29 mouse cellular contexts compared by ENCODE assay signal in genomic region chr7:127096456-127096855, GRCm38 (mm10). TPM values are rescaled to one million over a fixed set of nuclear protein-coding genes. Genes with fewer than 3 reads are reported as not detected.
DNase-seq lines count a peak whose midpoint lies in the region; ATAC-seq and TF ChIP-seq lines count a peak whose summit lies in the region.
"Had no signal": no experiment of that assay in that cellular context is flagged by ENCODE, and none has a peak within 500 bp of the region (broad histone marks: within the 10 kb centered on the region; RNA-seq: fewer than 3 reads in every experiment).

No protein-coding gene starts in this region.

- no peak overlapping the region for H3K9ac ChIP-seq in embryonic facial prominence, embryonic 12.5 days
- no peak overlapping the region for H3K9ac ChIP-seq in embryonic facial prominence, embryonic 14.5 days (ENCODE audit: low read depth, low read length)
- H3K9ac ChIP-seq in midbrain, embryonic 15.5 days: no peak overlapping the region
- H3K9ac ChIP-seq: forebrain, embryonic 12.5 days had no signal

- WGBS in embryonic facial prominence, embryonic 12.5 days: 44% methylated on average over 7 of the region's 7 CpGs
- 46% methylated on average over 7 of the region's 7 CpGs for WGBS in embryonic facial prominence, embryonic 14.5 days
- WGBS in midbrain, embryonic 15.5 days: 69% methylated on average over 7 of the region's 7 CpGs

- H3K36me3 ChIP-seq in embryonic facial prominence, embryonic 12.5 days: no peaks in the 10 kb centered on the region
- no peaks in the 10 kb centered on the region for H3K36me3 ChIP-seq in embryonic facial prominence, embryonic 14.5 days (ENCODE audit: control insufficient read depth, insufficient read depth, low read length)
- H3K36me3 ChIP-seq in midbrain, embryonic 15.5 days (replicated peaks): no peaks in the 10 kb centered on the region
- H3K36me3 ChIP-seq: forebrain, embryonic 10.5 days; forebrain, embryonic 12.5 days had no signal

- DNase-seq in layer of hippocampus, adult 2 months (ENCODE audit: low spot score in 2 of 2): no peak
- no peak for DNase-seq in layer of hippocampus, postnatal 36 days
- DNase-seq in embryonic facial prominence, embryonic 14.5 days (ENCODE audit: low spot score): peak; percentile 69
- DNase-seq in heart, adult 8-10 months (ENCODE audit: low spot score): no peak
- DNase-seq in frontal cortex, postnatal 25 days (ENCODE audit: low spot score in 2 of 2): no peak
- DNase-seq: adrenal gland, adult 8-10 months; adrenal gland, postnatal 14 days; adrenal gland, postnatal 36 days; B cell, adult 2 months; cerebellum, adult 11-12 months; cerebellum, adult 2 months; cerebellum, adult 9-10 months; cerebellum, postnatal 10 days; cerebellum, postnatal 36 days had no signal

- H3K4me2 ChIP-seq in embryonic facial prominence, embryonic 12.5 days (replicated peaks): 0 out of 2 replicates have a peak overlapping the region, but pooled peaks have one; percentile 3
- peak overlapping the region; percentile 3; the same call in 1 of the 2 replicates for H3K4me2 ChIP-seq in embryonic facial prominence, embryonic 14.5 days (ENCODE audit: low read depth, low read length)
- no peak overlapping the region for H3K4me2 ChIP-seq in midbrain, embryonic 15.5 days
- H3K4me2 ChIP-seq: forebrain, embryonic 12.5 days had no signal

- no peaks in the 10 kb centered on the region for H3K4me1 ChIP-seq in cortical plate, adult 2 months (ENCODE audit: control insufficient read depth, insufficient read depth, low read length)
- H3K4me1 ChIP-seq in embryonic facial prominence, embryonic 12.5 days: peaks cover 12% of the 10 kb centered on the region; the same call in 1 of the 2 replicates
- peaks cover 5% of the 10 kb centered on the region; the same call in 1 of the 2 replicates for H3K4me1 ChIP-seq in embryonic facial prominence, embryonic 14.5 days (ENCODE audit: control insufficient read depth, insufficient read depth, low read length)
- no peaks in the 10 kb centered on the region for H3K4me1 ChIP-seq in midbrain, embryonic 15.5 days
- H3K4me1 ChIP-seq: forebrain, embryonic 12.5 days had no signal

- H3K9me3 ChIP-seq in embryonic facial prominence, embryonic 12.5 days: no peaks in the 10 kb centered on the region
- no peaks in the 10 kb centered on the region for H3K9me3 ChIP-seq in embryonic facial prominence, embryonic 14.5 days (ENCODE audit: control insufficient read depth, low read length)
- no peaks in the 10 kb centered on the region for H3K9me3 ChIP-seq in midbrain, embryonic 15.5 days
- H3K9me3 ChIP-seq: forebrain, embryonic 10.5 days; forebrain, embryonic 12.5 days had no signal

- ATAC-seq in embryonic facial prominence, embryonic 12.5 days (ENCODE audit: insufficient number of reproducible peaks, insufficient read depth, low FRiP score, low TSS enrichment): no peak
- peak; percentile 67; the same call in 1 of the 2 replicates for ATAC-seq in embryonic facial prominence, embryonic 14.5 days (ENCODE audit: low read depth)
- ATAC-seq in midbrain, embryonic 15.5 days (replicated peaks): no peak
- ATAC-seq: activated CD4-positive, CD25-positive, alpha-beta regulatory T cell, adult 4 months; CD4-positive, CD25-positive, alpha-beta regulatory T cell, adult 4 months; forebrain, embryonic 14.5 days; forebrain, embryonic 16.5 days; Patski had no signal

- H3K27me3 ChIP-seq in embryonic facial prominence, embryonic 12.5 days: no peaks in the 10 kb centered on the region
- H3K27me3 ChIP-seq in embryonic facial prominence, embryonic 14.5 days (replicated peaks; ENCODE audit: control insufficient read depth, insufficient read depth, low read length): no peaks in the 10 kb centered on the region
- H3K27me3 ChIP-seq in midbrain, embryonic 15.5 days (replicated peaks): no peaks in the 10 kb centered on the region
- H3K27me3 ChIP-seq: CH12.LX; forebrain, embryonic 12.5 days; Patski had no signal

- no peak for TF ChIP-seq CTCF in layer of hippocampus, adult 2 months (conservative IDR thresholded peaks at IDR 0.05)
- TF ChIP-seq CTCF in cortical plate, adult 2 months (IDR thresholded peaks at IDR 0.05; ENCODE audit: extremely low read depth, insufficient read depth, low read length): no peak

- H3K4me3 ChIP-seq in layer of hippocampus, adult 2 months: no peak overlapping the region
- H3K4me3 ChIP-seq in cortical plate, adult 2 months (ENCODE audit: insufficient read depth, low read length): no peak overlapping the region
- no peak overlapping the region for H3K4me3 ChIP-seq in embryonic facial prominence, embryonic 12.5 days
- no peak overlapping the region for H3K4me3 ChIP-seq in embryonic facial prominence, embryonic 14.5 days (ENCODE audit: low read depth, low read length)
- no peak overlapping the region for H3K4me3 ChIP-seq in midbrain, embryonic 15.5 days
- H3K4me3 ChIP-seq: erythroblast, embryonic 14.5 days; forebrain, embryonic 10.5 days; forebrain, embryonic 12.5 days had no signal

- TF ChIP-seq POLR2A in cortical plate, adult 2 months (IDR thresholded peaks at IDR 0.05; ENCODE audit: extremely low read depth, insufficient read depth, low read length): no peak

- peak overlapping the region; percentile 61; the same call in 1 of the 2 replicates for H3K27ac ChIP-seq in layer of hippocampus, adult 2 months
- H3K27ac ChIP-seq in cortical plate, adult 2 months (ENCODE audit: insufficient read depth, low read length): peak overlapping the region; percentile 58; the same call in 1 of the 2 replicates
- H3K27ac ChIP-seq in embryonic facial prominence, embryonic 12.5 days: peak overlapping the region; percentile 77
- H3K27ac ChIP-seq in embryonic facial prominence, embryonic 14.5 days (replicated peaks; ENCODE audit: low read depth, low read length): peak overlapping the region; percentile 80
- no peak overlapping the region for H3K27ac ChIP-seq in midbrain, embryonic 15.5 days
- H3K27ac ChIP-seq: forebrain, embryonic 10.5 days; forebrain, embryonic 12.5 days had no signal

RNA-seq across cellular contexts. Expression of gene AI467606, which starts 5.3 kb away (rescaled TPM):
- total RNA-seq in layer of hippocampus, adult 2 months (2021): 1 to 10 TPM; 1.0 to 2.0 TPM
- total RNA-seq in layer of hippocampus, postnatal 36 days (2021): 1 to 10 TPM in 1 of 2 experiments, under 1 TPM in 1; 0.92 to 1.1 TPM
- polyA plus RNA-seq in cortical plate, adult 2 months (2012; rRNA removed): 2.6 and 2.8 TPM in 2 replicates
- polyA plus RNA-seq in embryonic facial prominence, embryonic 12.5 days (2016; fragmentation: Nextera tagmentation; extraction: Ambion mirVana): 1.3 and 1.5 TPM in 2 replicates
- polyA plus RNA-seq in embryonic facial prominence, embryonic 14.5 days (2014; fragmentation: Nextera tagmentation; extraction: Ambion mirVana): 3.8 and 4.5 TPM in 2 replicates
- total RNA-seq in heart, adult 8-10 months (2022): 1 to 10 TPM; 1.2 to 2.9 (median 1.3) TPM
- polyA plus RNA-seq in midbrain, embryonic 15.5 days (2015; fragmentation: Nextera tagmentation; extraction: Ambion mirVana): 1.9 and 2.3 TPM in 2 replicates

RNA-seq across cellular contexts. Expression of gene Zg16, which starts 9.3 kb away (rescaled TPM):
- total RNA-seq in layer of hippocampus, adult 2 months (2021): not detected
- not detected for total RNA-seq in layer of hippocampus, postnatal 36 days (2021)
- 0.31 TPM in 1 of 2 replicates, not detected in the other for polyA plus RNA-seq in cortical plate, adult 2 months (2012; rRNA removed)
- polyA plus RNA-seq in embryonic facial prominence, embryonic 12.5 days (2016; fragmentation: Nextera tagmentation; extraction: Ambion mirVana): not detected in 2 replicates
- polyA plus RNA-seq in embryonic facial prominence, embryonic 14.5 days (2014; fragmentation: Nextera tagmentation; extraction: Ambion mirVana): not detected in 2 replicates
- not detected for total RNA-seq in heart, adult 8-10 months (2022)
- polyA plus RNA-seq in midbrain, embryonic 15.5 days (2015; fragmentation: Nextera tagmentation; extraction: Ambion mirVana): not detected in 2 replicates
- total RNA-seq: adrenal gland, adult 18-20 months; adrenal gland, adult 8-10 months; adrenal gland, postnatal 14 days; adrenal gland, postnatal 36 days; CH12.LX had no signal
- polyA plus RNA-seq: activated CD4-positive, CD25-positive, alpha-beta regulatory T cell, adult 4 months; embryonic facial prominence, embryonic 11.5 days; erythroblast, embryonic 14.5 days; forebrain, embryonic 10.5 days; forebrain, embryonic 12.5 days; forebrain, embryonic 14.5 days; forebrain, embryonic 16.5 days; G1E; Patski had no signal

RNA-seq across cellular contexts. Expression of gene Qprt, which starts 25.6 kb away (rescaled TPM):
- not detected for total RNA-seq in layer of hippocampus, adult 2 months (2021)
- total RNA-seq in layer of hippocampus, postnatal 36 days (2021): under 1 TPM; 0.32 to 0.66 TPM
- 0.74 and 0.77 TPM in 2 replicates for polyA plus RNA-seq in cortical plate, adult 2 months (2012; rRNA removed)
- polyA plus RNA-seq in embryonic facial prominence, embryonic 12.5 days (2016; fragmentation: Nextera tagmentation; extraction: Ambion mirVana): 2.1 and 2.4 TPM in 2 replicates
- polyA plus RNA-seq in embryonic facial prominence, embryonic 14.5 days (2014; fragmentation: Nextera tagmentation; extraction: Ambion mirVana): 4.8 and 6.8 TPM in 2 replicates
- not detected for total RNA-seq in heart, adult 8-10 months (2022)
- 0.76 and 0.83 TPM in 2 replicates for polyA plus RNA-seq in midbrain, embryonic 15.5 days (2015; fragmentation: Nextera tagmentation; extraction: Ambion mirVana)
- polyA plus RNA-seq: Patski had no signal

RNA-seq across cellular contexts. Expression of gene Spn, which starts 41.2 kb away (rescaled TPM):
- under 1 TPM; 0.64 to 0.72 TPM for total RNA-seq in layer of hippocampus, adult 2 months (2021)
- under 1 TPM; 0.50 to 0.73 TPM for total RNA-seq in layer of hippocampus, postnatal 36 days (2021)
- 0.15 and 0.19 TPM in 2 replicates for polyA plus RNA-seq in cortical plate, adult 2 months (2012; rRNA removed)
- polyA plus RNA-seq in embryonic facial prominence, embryonic 12.5 days (2016; fragmentation: Nextera tagmentation; extraction: Ambion mirVana): 0.13 TPM in 1 of 2 replicates, not detected in the other
- 0.32 and 0.34 TPM in 2 replicates for polyA plus RNA-seq in embryonic facial prominence, embryonic 14.5 days (2014; fragmentation: Nextera tagmentation; extraction: Ambion mirVana)
- total RNA-seq in heart, adult 8-10 months (2022): under 1 TPM; 0.38 to 0.57 (median 0.46) TPM
- 0.04 TPM in 1 of 2 replicates, not detected in the other for polyA plus RNA-seq in midbrain, embryonic 15.5 days (2015; fragmentation: Nextera tagmentation; extraction: Ambion mirVana)
- polyA plus RNA-seq: embryonic facial prominence, embryonic 11.5 days; forebrain, embryonic 14.5 days had no signal

RNA-seq across cellular contexts. Expression of gene Kif22, which starts 54.2 kb away (rescaled TPM):
- total RNA-seq in layer of hippocampus, adult 2 months (2021): 1 to 10 TPM; 4.1 to 9.9 TPM
- 1 to 10 TPM; 6.9 to 7.3 TPM for total RNA-seq in layer of hippocampus, postnatal 36 days (2021)
- polyA plus RNA-seq in cortical plate, adult 2 months (2012; rRNA removed): 8.6 and 10.1 TPM in 2 replicates
- polyA plus RNA-seq in embryonic facial prominence, embryonic 12.5 days (2016; fragmentation: Nextera tagmentation; extraction: Ambion mirVana): 136 and 141 TPM in 2 replicates
- 74.9 and 96.4 TPM in 2 replicates for polyA plus RNA-seq in embryonic facial prominence, embryonic 14.5 days (2014; fragmentation: Nextera tagmentation; extraction: Ambion mirVana)
- total RNA-seq in heart, adult 8-10 months (2022): 1 to 10 TPM in 3 of 4 experiments, not detected in 1; 1.2 to 2.2 (median 1.6) TPM
- polyA plus RNA-seq in midbrain, embryonic 15.5 days (2015; fragmentation: Nextera tagmentation; extraction: Ambion mirVana): 21.4 and 24.8 TPM in 2 replicates
